Mouse (Mus musculus) heart, adult 2 months (tissue): ENCODE measurements at regions not wholly inside any gene's neighbourhood (a gene's known extent, or its start where the extent isn't known, plus 50 kb on each side); places are given as distances from the start of the nearest gene placed in this dataset.

Experiments
- DNase-seq, 2 experiments: peaks; one replicate each; pipeline ENCODE4 v3.0.0; 2021
- H3K27ac ChIP-seq: fragments of 200-600 bp; 2 replicates; pipeline ENCODE4 v1.8.1; 2022
- H3K27me3 ChIP-seq: fragments of 200-500 bp; 2 replicates; pipeline ENCODE4 v1.6.1; 2012; ENCODE audit warnings: mild to moderate bottlenecking, low read length, inconsistent platforms, mixed read lengths; ENCODE audit not compliant: control insufficient read depth, insufficient read depth
- H3K36me3 ChIP-seq: fragments of 200-500 bp; 2 replicates; pipeline ENCODE4 v1.6.1; 2012; ENCODE audit warnings: low read length, inconsistent platforms; ENCODE audit not compliant: control insufficient read depth, insufficient read depth
- H3K4me1 ChIP-seq: fragments of 200-500 bp; 2 replicates; pipeline ENCODE4 v1.6.1; 2011; ENCODE audit warnings: low read length; ENCODE audit not compliant: control insufficient read depth, insufficient read depth
- H3K4me3 ChIP-seq: fragments of 200-600 bp; 2 replicates; pipeline ENCODE4 v1.8.1; 2022
- H3K79me2 ChIP-seq: fragments of 200-500 bp; replicated peaks from 2 replicates; pipeline ENCODE4 v1.6.1; 2012; ENCODE audit warnings: mild to moderate bottlenecking, inconsistent platforms, low read length, moderate library complexity, mixed read lengths; ENCODE audit not compliant: control insufficient read depth, insufficient read depth
- H3K9ac ChIP-seq: fragments of 200-500 bp; 2 replicates; pipeline ENCODE4 v1.6.1; 2012; ENCODE audit warnings: low read depth, mild to moderate bottlenecking, control low read depth, inconsistent platforms, low read length, mixed read lengths
- CTCF ChIP-seq: fragments of 200-600 bp; IDR thresholded peaks from 2 replicates; pipeline ENCODE4 v1.8.1; 2022; ENCODE audit warnings: antibody characterized with exemption, mild to moderate bottlenecking, moderate library complexity
- EP300 ChIP-seq: fragments of 200-500 bp; IDR thresholded peaks from 2 replicates; pipeline ENCODE4 v1.6.1; 2011; ENCODE audit warnings: low read depth, low read length, control low read depth; ENCODE audit not compliant: insufficient read depth
- POLR2A ChIP-seq: fragments of 200-500 bp; IDR thresholded peaks from 2 replicates; pipeline ENCODE4 v1.6.1; 2011; ENCODE audit warnings: mild to moderate bottlenecking, low read depth, low read length, control low read depth; ENCODE audit not compliant: insufficient read depth
- WGBS: fragments of 180-500 bp; shearing (Covaris S2); methylation state at CpG from one replicate; pipeline ENCODE4 v1.1.7; 2018; 5-methylcytosine and 5-hydroxymethylcytosine counted together
- intact Hi-C: fragments of 180-260 bp; cut with DNase I; formaldehyde crosslinking; loops from one replicate; pipeline ENCODE4 v1.15.1; 2025

DNA sequence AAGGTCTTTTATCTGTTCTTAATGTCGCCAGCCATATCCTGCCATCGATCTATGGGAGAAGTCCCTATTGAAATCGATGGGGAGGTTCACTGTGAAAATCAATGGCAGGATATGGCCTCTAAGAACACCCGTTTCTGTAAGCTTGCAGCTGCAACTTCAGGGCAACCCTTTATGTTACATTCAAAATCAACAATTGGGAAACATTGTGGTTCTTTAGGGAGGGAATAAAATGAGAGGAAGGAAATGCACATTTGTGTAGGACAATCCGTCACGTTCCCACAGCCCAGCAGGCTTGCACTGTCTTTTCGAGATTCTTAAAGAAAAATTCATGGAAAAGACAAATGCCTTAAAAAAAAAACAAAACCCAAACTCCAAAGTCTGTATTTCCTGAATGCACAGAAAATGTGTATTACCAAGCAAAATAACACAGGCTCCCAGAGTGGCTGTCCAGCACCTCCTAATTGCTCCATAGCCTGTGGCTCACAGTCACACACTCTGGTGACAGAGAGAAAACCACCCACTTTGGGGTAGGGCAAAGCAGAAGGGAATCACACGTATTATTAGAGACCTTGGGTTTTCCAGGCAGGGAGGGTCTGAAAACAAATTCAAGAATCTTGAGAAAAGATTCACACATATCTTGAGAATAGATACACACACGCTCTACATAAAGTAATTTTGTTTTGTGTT lies 510.9 kb upstream of the Nrp1 start:
- Histone ChIP-seq H3K79me2 (no peaks in the 10 kb centered on the region), H3K36me3 (peaks cover 5% of the 10 kb centered on the region), H3K27ac (no peak overlapping the region), H3K9ac (no peak overlapping the region), H3K4me3 (no peak overlapping the region), H3K27me3 (no peaks in the 10 kb centered on the region), H3K4me1 (peaks cover 5% of the 10 kb centered on the region)
- DNase-seq = no peak
- 62% methylated on average over 9 of the region's 9 CpGs for whole genome bisulfite sequencing
- TF ChIP-seq EP300 (no peak), CTCF (no peak), POLR2A (no peak)
- intact Hi-C loops = loop anchor here (10.0 kb wide), 1 partner anchor 717 kb away; no protein-coding TSS in a partner anchor

DNA sequence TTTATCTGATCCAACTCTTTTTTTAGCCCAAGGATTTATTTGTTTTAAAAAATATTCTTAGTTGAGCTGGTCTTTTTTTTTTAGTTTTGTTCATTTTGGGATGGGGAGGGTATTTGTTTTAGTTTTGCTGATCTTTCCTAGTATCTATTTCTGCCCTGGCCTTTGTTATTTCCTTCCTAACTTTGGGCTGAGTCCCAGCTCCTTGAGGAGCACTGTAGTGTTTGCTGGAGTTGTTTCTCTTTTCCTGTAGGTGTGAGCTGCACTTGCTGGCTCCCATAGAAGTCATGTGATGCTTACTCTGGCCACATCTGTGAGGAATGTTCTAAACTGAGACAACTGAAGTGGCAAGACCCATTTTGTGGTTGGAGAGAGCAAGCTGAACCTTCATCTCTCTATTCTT lies 508.5 kb upstream of the Nrp1 start:
- DNase-seq = peak in 1 of 2 experiments; percentile 45
- no peak overlapping the region for H3K4me3 ChIP-seq
- no peaks in the 10 kb centered on the region for H3K27me3 ChIP-seq
- intact Hi-C loops = loop anchor here (10.0 kb wide), 1 partner anchor 715 kb away; no protein-coding TSS in a partner anchor
- no peaks in the 10 kb centered on the region for H3K79me2 ChIP-seq
- H3K36me3 ChIP-seq = no peaks in the 10 kb centered on the region; the same call in 1 of the 2 replicates
- TF ChIP-seq POLR2A = no peak
- peak; percentile 38; the same call in 1 of the 2 replicates for TF ChIP-seq EP300
- H3K9ac ChIP-seq = no peak overlapping the region
- H3K27ac ChIP-seq = peak overlapping the region; percentile 70
- H3K4me1 ChIP-seq = peaks cover 3% of the 10 kb centered on the region

DNA sequence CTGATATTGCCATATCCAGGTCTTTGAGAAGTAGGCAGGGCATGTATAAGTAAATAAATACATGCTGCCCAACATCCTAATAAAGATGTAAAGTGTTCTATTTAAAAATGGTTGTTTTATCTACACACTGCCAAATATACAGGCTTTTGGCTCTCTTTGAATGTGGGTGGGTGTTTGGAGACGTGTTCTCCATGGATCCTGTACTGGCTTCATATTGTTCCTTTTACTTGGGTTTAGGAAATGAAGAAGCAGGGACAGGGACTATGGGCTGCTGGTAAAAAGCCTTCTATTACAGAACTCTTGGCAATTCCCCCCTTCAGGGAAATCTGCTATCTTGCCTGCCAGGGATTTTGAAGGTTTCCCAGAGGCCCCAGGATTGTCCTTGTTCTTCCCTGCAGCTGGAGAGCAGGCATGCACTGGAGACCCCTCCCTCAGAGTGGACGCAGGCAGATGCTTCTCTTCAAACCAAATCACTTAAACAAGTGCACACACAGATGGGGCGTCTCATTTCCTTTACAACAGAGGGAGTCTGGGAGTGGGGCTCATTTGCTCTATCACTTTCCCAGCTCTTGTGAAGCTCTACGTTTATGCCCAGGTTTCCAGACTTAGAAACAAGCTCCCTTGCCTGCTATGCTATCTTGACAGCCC lies 502.6 kb upstream of the Nrp1 start:
- intact Hi-C loops = loop anchor here (5.0 kb wide), 2 partner anchors 502 to 597 kb away; partner anchors contain the start of gene Nrp1
- TF ChIP-seq EP300 (no peak), CTCF (no peak), POLR2A (no peak)
- peak overlapping the region; percentile 70 for H3K27ac ChIP-seq

DNA sequence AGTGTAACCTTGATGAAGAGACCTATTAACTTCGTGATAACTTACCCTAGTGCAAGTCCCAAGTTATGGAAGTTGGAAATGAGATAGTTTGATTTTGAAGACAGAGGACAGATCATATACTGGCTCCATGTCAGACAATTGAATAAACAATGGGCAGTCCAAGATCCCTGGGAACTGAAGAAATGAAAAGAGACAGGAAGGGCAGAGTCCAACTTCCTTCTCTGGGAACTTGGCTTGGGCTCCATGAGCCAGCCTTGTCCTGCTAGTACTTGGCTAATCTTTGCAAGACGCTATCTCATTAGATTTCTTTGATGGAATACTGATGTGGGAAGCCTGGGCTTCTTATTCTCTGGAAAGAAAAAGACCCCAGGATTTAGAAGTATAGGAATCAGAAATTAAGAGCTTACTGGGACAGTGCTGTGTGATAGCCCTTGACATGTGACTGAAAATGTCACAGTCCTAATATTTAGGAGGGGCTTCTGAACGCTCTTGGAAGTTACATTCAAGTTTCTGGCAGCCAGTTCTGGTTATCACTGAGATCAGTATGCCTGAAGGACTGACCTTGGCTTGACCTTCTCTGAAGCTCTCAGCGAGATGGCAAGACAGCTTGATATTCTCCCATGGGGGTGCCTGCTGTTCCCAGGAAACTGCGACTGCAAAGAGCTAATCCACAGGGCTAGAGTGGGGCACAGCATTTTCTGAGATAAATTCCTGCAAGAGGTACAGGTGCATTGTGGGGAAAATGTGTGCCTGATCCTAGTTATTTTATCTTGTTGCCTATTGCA lies 501.9 kb upstream of the Nrp1 start:
- no peak overlapping the region for H3K9ac ChIP-seq
- peaks cover 7% of the 10 kb centered on the region for H3K36me3 ChIP-seq
- no peaks in the 10 kb centered on the region for H3K27me3 ChIP-seq
- H3K4me1 ChIP-seq = peaks cover 10% of the 10 kb centered on the region
- intact Hi-C loops = loop anchor here (5.0 kb wide), 2 partner anchors 501 to 596 kb away; partner anchors contain the start of gene Nrp1
- TF ChIP-seq POLR2A (no peak), EP300 (no peak), CTCF (no peak)
- H3K79me2 ChIP-seq = no peaks in the 10 kb centered on the region
- peak in 1 of 2 experiments; percentile 27 for DNase-seq
- H3K4me3 ChIP-seq = no peak overlapping the region
- WGBS = 32% methylated on average over 5 of the region's 5 CpGs
- H3K27ac ChIP-seq = peak overlapping the region; percentile 70

More for the DNA sequence above, 502.6 kb upstream of the Nrp1 start:
- peak; percentile 32 to 37 for DNase-seq
- Histone ChIP-seq H3K36me3 (peaks cover 7% of the 10 kb centered on the region), H3K27me3 (no peaks in the 10 kb centered on the region), H3K4me3 (no peak overlapping the region), H3K4me1 (peaks cover 10% of the 10 kb centered on the region), H3K79me2 (no peaks in the 10 kb centered on the region), H3K9ac (no peak overlapping the region)
- 26% methylated on average over 4 of the region's 4 CpGs for WGBS

DNA sequence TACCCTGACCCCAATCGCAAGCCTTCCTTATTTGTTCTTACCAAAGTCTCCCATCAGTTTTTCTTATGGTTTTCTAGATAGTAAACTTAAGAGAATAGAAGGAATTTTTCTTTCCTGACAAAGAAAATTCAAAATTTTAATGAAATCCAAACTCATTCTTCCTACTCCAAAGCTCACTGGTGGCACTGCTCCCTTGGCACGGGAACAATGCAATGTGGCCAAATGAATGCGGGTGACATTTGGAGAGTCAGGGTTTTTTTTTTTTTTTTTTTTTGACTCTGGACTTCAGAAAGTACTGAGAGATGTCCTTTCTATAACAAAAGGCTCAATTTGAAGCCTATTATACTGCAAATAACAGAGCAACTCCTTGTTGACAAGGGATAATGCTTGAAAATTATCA lies 499.4 kb upstream of the Nrp1 start:
- no peak overlapping the region for H3K27ac ChIP-seq
- H3K4me3 ChIP-seq = no peak overlapping the region
- H3K27me3 ChIP-seq = no peaks in the 10 kb centered on the region
- H3K79me2 ChIP-seq = no peaks in the 10 kb centered on the region
- 64% methylated on average over 3 of the region's 3 CpGs for WGBS
- H3K36me3 ChIP-seq = peaks cover 7% of the 10 kb centered on the region
- intact Hi-C loops = loop anchor here (5.0 kb wide), 2 partner anchors 498 to 593 kb away; partner anchors contain the start of gene Nrp1
- no peak for DNase-seq
- H3K9ac ChIP-seq = no peak overlapping the region
- no peak for TF ChIP-seq EP300
- H3K4me1 ChIP-seq = peaks cover 10% of the 10 kb centered on the region
